Mouse (Mus musculus) embryo, embryonic 11 days (tissue): ENCODE data around the gene Gnb3.
A peak's percentile ranks its signal among the peaks of the same experiment; 100 is the strongest.
"Not testable (repeated sequence)": the region's sequence is repeated elsewhere in the genome, so short reads cannot be mapped to it uniquely, and the experiment has no call there.

Source experiments
- DNase-seq: peaks from one replicate; pipeline ENCODE4 v3.0.0-alpha.2; 2015

The Gnb3 gene

GRCm38 (mm10) chr6:124814858-124815774 is 25.0 kb downstream of the Gnb3 start:
- DNase-seq = no peak

- no peak for DNase-seq
Measured at GRCm38 (mm10) chr6:124814448-124814847, 25.6 kb downstream of the Gnb3 start.

- DNase-seq = peak; percentile 93
Measured at GRCm38 (mm10) chr6:124813933-124814332, 26.1 kb downstream of the Gnb3 start, which contains the start of gene Tpi1. Gene Tpi1 (minus strand): TSS chr6:124814296.

GRCm38 (mm10) chr6:124813496-124813895 is 26.6 kb downstream of the Gnb3 start:
- DNase-seq = peak; percentile 88

GRCm38 (mm10) chr6:124812848-124813247 is 27.2 kb downstream of the Gnb3 start:
- peak; percentile 37 for DNase-seq

GRCm38 (mm10) chr6:124811701-124812560 is 28.1 kb downstream of the Gnb3 start:
- no peak for DNase-seq

GRCm38 (mm10) chr6:124811403-124811665 is 28.7 kb downstream of the Gnb3 start:
- DNase-seq = no peak

- not testable (repeated sequence) for DNase-seq
Measured at GRCm38 (mm10) chr6:124810566-124811402, 29.3 kb downstream of the Gnb3 start.

- DNase-seq = no peak
Measured at GRCm38 (mm10) chr6:124809775-124810538, 30.1 kb downstream of the Gnb3 start.

GRCm38 (mm10) chr6:124809052-124809774 is 30.9 kb downstream of the Gnb3 start:
- DNase-seq = peak; percentile 92

- DNase-seq = peak; percentile 86
Measured at GRCm38 (mm10) chr6:124808358-124809012, 31.6 kb downstream of the Gnb3 start, which contains the start of gene Spsb2. Gene Spsb2 (plus strand): TSS chr6:124808661.

- DNase-seq = no peak
Measured at GRCm38 (mm10) chr6:124807986-124808357, 32.1 kb downstream of the Gnb3 start.

- DNase-seq = no peak
Measured at GRCm38 (mm10) chr6:124807366-124807765, 32.7 kb downstream of the Gnb3 start.

GRCm38 (mm10) chr6:124806446-124807140 is 33.5 kb downstream of the Gnb3 start:
- DNase-seq = no peak

GRCm38 (mm10) chr6:124805341-124806321 is 34.4 kb downstream of the Gnb3 start:
- peak; percentile 97 for DNase-seq

GRCm38 (mm10) chr6:124804341-124804740 is 35.7 kb downstream of the Gnb3 start:
- no peak for DNase-seq

GRCm38 (mm10) chr6:124803691-124804090 is 36.4 kb downstream of the Gnb3 start:
- not testable (repeated sequence) for DNase-seq

GRCm38 (mm10) chr6:124803061-124803460 is 37.0 kb downstream of the Gnb3 start:
- no peak for DNase-seq

- DNase-seq = peak; percentile 30
Measured at GRCm38 (mm10) chr6:124802400-124802799, 37.7 kb downstream of the Gnb3 start.
